In the genomic region with DNA sequence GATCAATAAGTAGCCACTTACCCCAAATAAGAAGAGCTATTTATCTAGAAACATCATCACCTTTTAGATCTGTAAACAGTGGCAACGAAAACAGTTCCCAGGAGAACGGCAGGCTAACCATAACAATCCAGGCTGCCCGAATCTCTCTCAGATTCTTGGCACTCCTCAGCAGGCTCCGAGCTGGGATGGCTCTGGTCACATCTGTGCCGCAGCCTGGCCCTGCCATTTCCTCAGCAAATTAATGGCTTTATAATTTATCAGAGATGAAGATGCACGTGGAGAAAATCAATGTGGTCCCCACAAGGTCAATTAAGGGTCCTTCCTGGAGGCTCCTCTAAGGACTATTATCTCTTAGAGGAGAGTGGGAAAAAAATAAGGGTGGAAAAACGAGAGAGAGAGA, we compare ENCODE assay signal across 22 mouse cellular contexts. TPM values are rescaled to one million over a fixed set of nuclear protein-coding genes. Genes with fewer than 3 reads are reported as not detected.
DNase-seq lines count a peak whose midpoint lies in the region; ATAC-seq and TF ChIP-seq lines count a peak whose summit lies in the region.
"Had no signal": no experiment of that assay in that cellular context is flagged by ENCODE, and none has a peak within 500 bp of the region (broad histone marks: within the 10 kb centered on the region; RNA-seq: fewer than 3 reads in every experiment).

No protein-coding gene starts in this region.

- no peak overlapping the region for H3K9ac ChIP-seq in forebrain, embryonic 14.5 days (ENCODE audit: low read length)
- no peak overlapping the region for H3K9ac ChIP-seq in forebrain, postnatal 0 days
- H3K9ac ChIP-seq in neural tube, embryonic 11.5 days (ENCODE audit: low read length): no peak overlapping the region
- H3K9ac ChIP-seq in neural tube, embryonic 14.5 days (replicated peaks; ENCODE audit: low read depth, low read length): no peak overlapping the region
- H3K9ac ChIP-seq: embryonic facial prominence, embryonic 13.5 days; forebrain, embryonic 13.5 days; heart, embryonic 15.5 days had no signal

- ATAC-seq in forebrain, embryonic 14.5 days: no peak
- no peak for ATAC-seq in forebrain, postnatal 0 days
- no peak for ATAC-seq in neural tube, embryonic 11.5 days (ENCODE audit: insufficient read depth, low FRiP score, low TSS enrichment)
- 0 out of 2 replicates have a peak, but pooled peaks have one; percentile 44 for ATAC-seq in neural tube, embryonic 14.5 days (ENCODE audit: low read depth)
- ATAC-seq: activated CD4-positive, CD25-positive, alpha-beta regulatory T cell, adult 4 months; forebrain, embryonic 13.5 days; hindbrain, postnatal 0 days; Patski had no signal

- 68% methylated on average over 7 of the region's 7 CpGs for WGBS in forebrain, embryonic 14.5 days
- WGBS in forebrain, postnatal 0 days: 39% methylated on average over 7 of the region's 7 CpGs
- WGBS in neural tube, embryonic 11.5 days: 28% methylated on average over 7 of the region's 7 CpGs
- 12% methylated on average over 7 of the region's 7 CpGs for WGBS in neural tube, embryonic 14.5 days

- peak; percentile 47 for DNase-seq in forebrain, embryonic 14.5 days (ENCODE audit: low spot score)
- no peak for DNase-seq in forebrain, postnatal 0 days
- DNase-seq in layer of hippocampus, adult 2 months (ENCODE audit: low spot score in 2 of 2): no peak
- DNase-seq in layer of hippocampus, adult 11-12 months (ENCODE audit: low spot score): no peak
- peak; percentile 51 for DNase-seq in neural tube, embryonic 11.5 days (ENCODE audit: low spot score)
- no peak for DNase-seq in neural tube, embryonic 10.5 days (ENCODE audit: extremely low spot score, low spot score)
- DNase-seq: adrenal gland, postnatal 14 days; cerebellum, adult 18-20 months; cerebellum, adult 9-11 months; cerebellum, postnatal 36 days; gastrocnemius, postnatal 36 days; heart, adult 18-20 months; heart, postnatal 14 days had no signal

- H3K27ac ChIP-seq in forebrain, embryonic 14.5 days (ENCODE audit: low read depth, low read length): no peak overlapping the region
- H3K27ac ChIP-seq in forebrain, postnatal 0 days (ENCODE audit: low read depth, low read length): no peak overlapping the region
- H3K27ac ChIP-seq in layer of hippocampus, adult 2 months: peak overlapping the region; percentile 79
- no peak overlapping the region for H3K27ac ChIP-seq in neural tube, embryonic 11.5 days (ENCODE audit: low read depth, low read length)
- H3K27ac ChIP-seq in neural tube, embryonic 14.5 days (ENCODE audit: low read depth, low read length): no peak overlapping the region
- H3K27ac ChIP-seq: embryonic facial prominence, embryonic 13.5 days; forebrain, embryonic 13.5 days; heart, embryonic 15.5 days; hindbrain, postnatal 0 days had no signal

- H3K4me1 ChIP-seq in forebrain, embryonic 14.5 days (ENCODE audit: control insufficient read depth, insufficient read depth, low read length): peaks cover 16% of the 10 kb centered on the region
- 0 out of 2 replicates have a peak, but pooled peaks cover 8% of the 10 kb centered on the region for H3K4me1 ChIP-seq in forebrain, postnatal 0 days (ENCODE audit: insufficient read depth)
- peaks cover 18% of the 10 kb centered on the region for H3K4me1 ChIP-seq in neural tube, embryonic 11.5 days (ENCODE audit: control insufficient read depth, insufficient read depth, low read length)
- peaks cover 24% of the 10 kb centered on the region for H3K4me1 ChIP-seq in neural tube, embryonic 14.5 days (ENCODE audit: control insufficient read depth, insufficient read depth, low read length)

- no peaks in the 10 kb centered on the region for H3K9me3 ChIP-seq in forebrain, embryonic 14.5 days (replicated peaks; ENCODE audit: control insufficient read depth, low read length)
- H3K9me3 ChIP-seq in forebrain, postnatal 0 days (ENCODE audit: low read length): no peaks in the 10 kb centered on the region
- H3K9me3 ChIP-seq in neural tube, embryonic 11.5 days (ENCODE audit: control insufficient read depth, low read length): no peaks in the 10 kb centered on the region
- no peaks in the 10 kb centered on the region for H3K9me3 ChIP-seq in neural tube, embryonic 14.5 days (ENCODE audit: control insufficient read depth, low read length)
- H3K9me3 ChIP-seq: embryonic facial prominence, embryonic 13.5 days; forebrain, embryonic 13.5 days; heart, embryonic 15.5 days had no signal

- 0 out of 2 replicates have a peak, but pooled peaks cover 10% of the 10 kb centered on the region for H3K27me3 ChIP-seq in forebrain, embryonic 14.5 days (replicated peaks; ENCODE audit: control insufficient read depth, insufficient read depth, low read length)
- H3K27me3 ChIP-seq in forebrain, postnatal 0 days (ENCODE audit: insufficient read depth, low read length): peaks cover 21% of the 10 kb centered on the region
- H3K27me3 ChIP-seq in neural tube, embryonic 11.5 days (ENCODE audit: control insufficient read depth, insufficient read depth, low read length): no peaks in the 10 kb centered on the region
- H3K27me3 ChIP-seq in neural tube, embryonic 14.5 days (ENCODE audit: control insufficient read depth, insufficient read depth, low read length): no peaks in the 10 kb centered on the region
- H3K27me3 ChIP-seq: heart, embryonic 15.5 days; Patski had no signal

- H3K4me3 ChIP-seq in forebrain, embryonic 14.5 days (ENCODE audit: low read depth, low read length): no peak overlapping the region
- H3K4me3 ChIP-seq in forebrain, postnatal 0 days (ENCODE audit: low read depth, low read length): no peak overlapping the region
- H3K4me3 ChIP-seq in layer of hippocampus, adult 2 months: peak overlapping the region; percentile 15; the same call in 1 of the 2 replicates
- H3K4me3 ChIP-seq in neural tube, embryonic 11.5 days (ENCODE audit: low read depth, low read length): no peak overlapping the region
- no peak overlapping the region for H3K4me3 ChIP-seq in neural tube, embryonic 14.5 days (ENCODE audit: low read depth, low read length)
- H3K4me3 ChIP-seq: embryonic facial prominence, embryonic 13.5 days; forebrain, embryonic 13.5 days; heart, embryonic 15.5 days had no signal

- H3K36me3 ChIP-seq in forebrain, embryonic 14.5 days (ENCODE audit: control insufficient read depth, insufficient read depth, low read length): 0 out of 2 replicates have a peak, but pooled peaks cover 3% of the 10 kb centered on the region
- no peaks in the 10 kb centered on the region for H3K36me3 ChIP-seq in forebrain, postnatal 0 days (ENCODE audit: insufficient read depth)
- no peaks in the 10 kb centered on the region for H3K36me3 ChIP-seq in neural tube, embryonic 11.5 days (ENCODE audit: control insufficient read depth, insufficient read depth, low read length)
- no peaks in the 10 kb centered on the region for H3K36me3 ChIP-seq in neural tube, embryonic 14.5 days (ENCODE audit: control insufficient read depth, insufficient read depth, low read length)
- H3K36me3 ChIP-seq: embryonic facial prominence, embryonic 13.5 days had no signal

- no peak for TF ChIP-seq CTCF in forebrain, postnatal 0 days (IDR thresholded peaks at IDR 0.05; ENCODE audit: low read depth)
- no peak for TF ChIP-seq CTCF in layer of hippocampus, adult 2 months (conservative IDR thresholded peaks at IDR 0.05)

- no peak overlapping the region for H3K4me2 ChIP-seq in forebrain, embryonic 14.5 days (ENCODE audit: low read length)
- no peak overlapping the region for H3K4me2 ChIP-seq in forebrain, postnatal 0 days (ENCODE audit: low read depth)
- H3K4me2 ChIP-seq in neural tube, embryonic 11.5 days (ENCODE audit: low read depth): no peak overlapping the region
- no peak overlapping the region for H3K4me2 ChIP-seq in neural tube, embryonic 14.5 days (ENCODE audit: low read depth, low read length)
- H3K4me2 ChIP-seq: embryonic facial prominence, embryonic 13.5 days; forebrain, embryonic 13.5 days; heart, embryonic 11.5 days; heart, embryonic 15.5 days had no signal

RNA-seq across cellular contexts. Expression of gene Prox1, which starts 16.2 kb away (rescaled TPM):
- polyA plus RNA-seq in forebrain, embryonic 14.5 days (2014; fragmentation: Nextera tagmentation; extraction: Ambion mirVana): 10.2 and 12.8 TPM in 2 replicates
- total RNA-seq in forebrain, postnatal 0 days (2014; rRNA removed): 13.4 and 24.8 TPM in 2 replicates
- polyA plus RNA-seq in forebrain, postnatal 0 days (2015; fragmentation: Nextera tagmentation; extraction: Ambion mirVana): 6.2 and 16.2 TPM in 2 replicates
- 100 to 1,000 TPM; 102 to 112 TPM for total RNA-seq in layer of hippocampus, adult 2 months (2021)
- polyA plus RNA-seq in neural tube, embryonic 11.5 days (2014; fragmentation: Nextera tagmentation; extraction: Ambion mirVana): 11.6 and 13.9 TPM in 2 replicates
- 15.9 and 17.8 TPM in 2 replicates for polyA plus RNA-seq in neural tube, embryonic 14.5 days (2014; fragmentation: Nextera tagmentation; extraction: Ambion mirVana)
- total RNA-seq: hematopoietic stem cell, adult 5-6 weeks had no signal

Comparison
In these comparisons a context has a peak if more than half of its experiments do, and no peak if none do; other contexts are left out.
1. DNase-seq: peak in forebrain, embryonic 14.5 days (single experiment) and neural tube, embryonic 11.5 days (single experiment); none in forebrain, postnatal 0 days (single experiment), layer of hippocampus, adult 2 months (0 of 2), layer of hippocampus, adult 11-12 months (single experiment) and neural tube, embryonic 10.5 days (single experiment).